Mouse (Mus musculus) midbrain, embryonic 16.5 days (tissue): ENCODE measurements around the gene Gpc6. TPM values are rescaled to one million over a fixed set of nuclear protein-coding genes. Genes with fewer than 3 reads are reported as not detected.

ENCODE experiments used
- ATAC-seq: fragments of 200-750 bp; cut with Nextera tagmentation; 2 replicates; pipeline ENCODE4 v1.8.0; 2017; ENCODE audit warnings: moderate TSS enrichment
- H3K27ac ChIP-seq: fragments of 300-500 bp; sonication (generic); 2 replicates; pipeline ENCODE4 v1.5.1; 2014; ENCODE audit warnings: mild to moderate bottlenecking, low read length, mixed read lengths
- H3K27me3 ChIP-seq: fragments of 300-500 bp; sonication (generic); 2 replicates; pipeline ENCODE4 v1.6.1; 2014; ENCODE audit warnings: low read depth, low read length, mixed read lengths; ENCODE audit not compliant: control insufficient read depth, insufficient read depth
- H3K36me3 ChIP-seq: fragments of 300-500 bp; sonication (generic); 2 replicates; pipeline ENCODE4 v1.6.1; 2014; ENCODE audit warnings: mild to moderate bottlenecking, low read length, moderate library complexity, mixed read lengths; ENCODE audit not compliant: control insufficient read depth, insufficient read depth
- H3K4me1 ChIP-seq: fragments of 300-500 bp; sonication (generic); 2 replicates; pipeline ENCODE4 v1.6.1; 2014; ENCODE audit warnings: mild to moderate bottlenecking, low read length, mixed read lengths; ENCODE audit not compliant: control insufficient read depth, insufficient read depth
- H3K4me2 ChIP-seq: fragments of 300-500 bp; sonication (generic); 2 replicates; pipeline ENCODE4 v1.6.1; 2014; ENCODE audit warnings: mild to moderate bottlenecking, low read length, mixed read lengths
- H3K4me3 ChIP-seq: fragments of 300-500 bp; sonication (generic); 2 replicates; pipeline ENCODE4 v1.5.1; 2014; ENCODE audit warnings: low read depth, mild to moderate bottlenecking, low read length, moderate library complexity, mixed read lengths
- H3K9ac ChIP-seq: fragments of 300-500 bp; sonication (generic); 2 replicates; pipeline ENCODE4 v1.6.1; 2014; ENCODE audit warnings: low read depth, low read length, mixed read lengths
- H3K9me3 ChIP-seq: fragments of 300-500 bp; sonication (generic); replicated peaks from 2 replicates; pipeline ENCODE4 v1.6.1; 2014; ENCODE audit warnings: mild to moderate bottlenecking, low read length, mixed read lengths; ENCODE audit not compliant: control insufficient read depth, poor library complexity, severe bottlenecking
- WGBS: fragments of 180-500 bp; shearing (Covaris S2); extraction: QIAGEN DNeasy Blood & Tissue Kit; methylation state at CpG from one replicate; pipeline ENCODE4 v1.1.7; 2014; 5-methylcytosine and 5-hydroxymethylcytosine counted together
- microRNA-seq: library from miRNA; unstranded; fragments of <30 nt; microRNA quantifications from one replicate; pipeline ENCODE4, GENCODE M21; 2017
- polyA plus RNA-seq: library from polyadenylated mRNA; unstranded; fragments of >200 nt; fragmentation: Nextera tagmentation; extraction: Ambion mirVana; gene quantifications from 2 replicates; pipeline ENCODE4 v1.2.1, GENCODE M21; 2015

Gpc6 gene
- polyA plus RNA-seq, 1 experiment from 2014 or later, result 19.7 TPM

GRCm38 (mm10) chr14:118009541-118009940 is 1084.4 kb downstream of the Gpc6 start:
- Histone ChIP-seq H3K36me3 (no peaks in the 10 kb centered on the region), H3K9me3 (no peaks in the 10 kb centered on the region), H3K4me1 (no peaks in the 10 kb centered on the region), H3K4me3 (no peak overlapping the region), H3K9ac (no peak overlapping the region), H3K27me3 (no peaks in the 10 kb centered on the region), H3K4me2 (no peak overlapping the region), H3K27ac (no peak overlapping the region)
- WGBS, result 76% methylated on average over 9 of the region's 9 CpGs
- ATAC-seq, result no peak

GRCm38 (mm10) chr14:118013237-118013636 is 1088.1 kb downstream of the Gpc6 start:
- 67% methylated on average over 8 of the region's 8 CpGs for WGBS
- H3K9me3 ChIP-seq, result no peaks in the 10 kb centered on the region
- no peaks in the 10 kb centered on the region for H3K36me3 ChIP-seq
- no peak overlapping the region for H3K4me2 ChIP-seq
- H3K4me3 ChIP-seq, result no peak overlapping the region
- no peak overlapping the region for H3K27ac ChIP-seq
- H3K9ac ChIP-seq, result no peak overlapping the region
- H3K4me1 ChIP-seq, result no peaks in the 10 kb centered on the region
- no peaks in the 10 kb centered on the region for H3K27me3 ChIP-seq
- no peak for ATAC-seq

- no peak overlapping the region for H3K4me3 ChIP-seq
- H3K27me3 ChIP-seq, result no peaks in the 10 kb centered on the region
- H3K4me2 ChIP-seq, result no peak overlapping the region
- H3K27ac ChIP-seq, result no peak overlapping the region
- H3K36me3 ChIP-seq, result no peaks in the 10 kb centered on the region
- no peaks in the 10 kb centered on the region for H3K9me3 ChIP-seq
- no peaks in the 10 kb centered on the region for H3K4me1 ChIP-seq
- WGBS, result 87% methylated on average over 5 of the region's 5 CpGs
- no peak overlapping the region for H3K9ac ChIP-seq
- ATAC-seq, result no peak
These were observed 1094.2 kb downstream of the Gpc6 start for GRCm38 (mm10) chr14:118019314-118019713.

- Histone ChIP-seq H3K4me2 (no peak overlapping the region), H3K4me3 (no peak overlapping the region), H3K36me3 (no peaks in the 10 kb centered on the region), H3K27ac (no peak overlapping the region), H3K9ac (no peak overlapping the region), H3K27me3 (no peaks in the 10 kb centered on the region), H3K4me1 (no peaks in the 10 kb centered on the region), H3K9me3 (no peaks in the 10 kb centered on the region)
- ATAC-seq, result no peak
- 57% methylated on average over 10 of the region's 10 CpGs for WGBS
These were observed 1096.9 kb downstream of the Gpc6 start for GRCm38 (mm10) chr14:118021867-118022543.

Small RNA genes within 50 kb of the gene (microRNA-seq; reads per million reads assigned to microRNA genes)
- gene Mir6239, result not detected
